Mouse (Mus musculus) left cerebral cortex, adult 11 months (tissue): Measurements from ENCODE around the gene Wdr46.
"Not testable (repeated sequence)": the region's sequence is repeated elsewhere in the genome, so short reads cannot be mapped to it uniquely, and the experiment has no call there.

Experiments used
- DNase-seq: peaks from one replicate; pipeline ENCODE4 v3.0.0; 2022; ENCODE audit warnings: low spot score

The Wdr46 gene

GRCm38 (mm10) chr17:33940206-33940805 is at the start of gene Wdr46, which contains the start of gene Pfdn6:
TSS of gene Wdr46 (plus strand) at chr17:33940660.
TSS of gene Pfdn6 (minus strand) at chr17:33940343.
- peak; percentile 83 for DNase-seq

DNA sequence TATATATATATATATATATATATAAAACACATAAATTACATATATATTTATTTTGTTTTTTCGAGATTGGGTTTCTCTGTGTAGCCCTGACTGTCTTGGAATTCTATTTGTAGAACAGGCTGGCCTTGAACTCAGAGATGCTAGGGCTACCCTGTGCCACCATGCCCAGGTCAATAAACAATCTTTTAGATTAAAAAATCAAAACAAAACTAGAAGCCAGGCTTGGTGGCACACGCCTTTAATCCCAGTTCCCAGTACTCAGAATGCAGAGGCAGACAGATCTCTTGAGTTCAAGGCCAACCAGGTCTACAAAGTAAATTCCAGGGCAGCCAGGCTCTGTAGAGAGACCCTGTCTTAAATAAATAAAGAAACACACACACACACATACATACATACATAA is 49.1 kb upstream of the Wdr46 start:
- no peak for DNase-seq

DNA sequence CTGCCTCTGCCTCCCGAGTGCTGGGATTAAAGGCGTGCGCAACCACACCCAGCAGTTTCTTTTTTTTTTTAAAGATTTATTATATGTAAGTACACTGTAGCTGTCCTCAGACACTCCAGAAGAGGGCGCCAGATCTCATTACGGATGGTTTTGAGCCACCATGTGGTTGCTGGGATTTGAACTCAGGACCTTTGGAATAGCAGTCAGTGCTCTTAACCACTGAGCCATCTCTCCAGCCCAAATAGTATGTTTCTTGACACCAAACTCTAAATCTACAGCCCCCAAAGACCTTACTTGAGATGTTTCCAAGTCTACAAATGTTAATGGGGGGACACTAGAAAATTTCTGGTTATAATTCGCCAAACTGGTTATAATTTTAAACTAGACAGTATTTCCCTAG is 48.6 kb upstream of the Wdr46 start:
- not testable (repeated sequence) for DNase-seq

- DNase-seq, result no peak
These were observed 48.0 kb upstream of the Wdr46 start for GRCm38 (mm10) chr17:33892429-33892828.

- DNase-seq, result not testable (repeated sequence)
These were observed 47.4 kb upstream of the Wdr46 start for GRCm38 (mm10) chr17:33893011-33893410.

- DNase-seq, result no peak
These were observed 43.2 kb upstream of the Wdr46 start for GRCm38 (mm10) chr17:33897114-33897794.

- DNase-seq, result not testable (repeated sequence)
These were observed 42.3 kb upstream of the Wdr46 start for GRCm38 (mm10) chr17:33898193-33898592.

DNA sequence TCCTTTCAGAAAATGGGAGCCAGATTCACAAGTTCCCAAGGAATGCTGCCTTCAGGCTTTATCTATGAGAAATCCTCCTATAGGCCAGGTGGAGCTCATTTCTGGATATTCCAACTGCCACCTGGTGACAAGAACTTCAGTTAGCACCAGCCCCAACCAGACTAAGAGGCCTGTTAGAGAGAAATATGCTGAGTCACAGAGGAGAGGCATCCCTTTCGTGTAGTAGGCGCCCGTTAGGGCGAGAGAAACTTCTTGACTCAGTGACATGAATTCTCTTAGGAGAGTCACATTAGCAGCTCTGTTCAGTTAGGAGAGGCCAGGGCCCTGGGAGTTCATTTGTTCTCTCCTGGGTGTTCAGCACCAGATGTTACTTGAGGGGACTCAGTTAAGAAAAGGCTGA is 40.8 kb upstream of the Wdr46 start:
- DNase-seq, result no peak

DNA sequence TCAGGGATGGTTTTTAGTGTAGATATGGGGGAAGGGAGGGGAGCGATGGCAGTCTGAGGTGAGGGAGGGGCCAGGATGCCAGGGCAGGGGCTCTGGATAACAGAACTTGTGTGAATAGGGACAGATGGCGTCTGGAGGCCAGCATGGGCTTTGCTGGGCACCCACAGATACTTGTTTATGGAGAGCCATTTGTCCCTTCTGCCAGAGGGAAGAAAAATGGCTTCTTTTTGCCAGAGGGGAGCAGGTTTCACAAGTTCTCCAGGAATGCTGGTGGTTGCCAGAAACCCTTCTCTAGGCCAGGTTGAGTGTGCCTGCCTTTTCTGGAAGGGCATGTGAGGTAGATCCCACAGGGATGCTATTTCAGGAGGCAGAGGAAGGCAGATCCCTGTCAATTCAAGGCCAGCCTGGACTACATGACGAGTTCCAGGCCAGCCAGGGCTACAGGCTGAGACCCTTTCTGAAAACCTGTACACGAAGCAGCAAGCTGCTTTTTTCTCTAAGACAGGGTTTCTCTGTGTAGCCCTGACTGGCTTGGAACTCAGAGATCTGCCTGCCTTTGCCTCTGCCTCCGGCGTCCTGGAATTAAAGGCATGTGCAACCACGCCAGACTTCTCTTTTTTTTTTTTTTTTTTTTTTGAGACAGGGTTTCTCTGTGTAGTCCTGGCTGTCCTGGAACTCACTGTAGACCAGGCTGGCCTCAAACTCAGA is 40.0 kb upstream of the Wdr46 start:
- DNase-seq, result no peak

- no peak for DNase-seq
These were observed 39.5 kb upstream of the Wdr46 start for GRCm38 (mm10) chr17:33900989-33901314.

DNA sequence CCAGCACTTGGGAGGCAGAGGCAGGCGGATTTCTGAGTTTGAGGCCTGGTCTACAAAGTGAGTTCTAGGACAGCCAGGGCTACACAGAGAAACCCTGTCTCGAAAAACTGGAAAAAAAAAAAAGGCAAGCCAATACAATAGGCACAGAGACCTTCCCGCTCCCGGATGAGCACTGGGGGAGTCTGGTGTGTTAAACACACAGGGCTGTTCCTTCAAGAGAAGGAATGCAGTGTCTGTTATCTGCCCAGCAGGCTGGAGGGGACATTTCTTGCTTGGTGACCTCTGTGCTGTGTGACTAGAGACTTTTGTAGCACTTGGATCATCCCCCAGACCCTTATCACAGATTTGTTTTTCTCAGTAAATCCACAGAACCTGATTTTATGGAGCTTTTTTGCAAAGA is 38.8 kb upstream of the Wdr46 start:
- DNase-seq, result no peak

- DNase-seq, result no peak
These were observed 38.4 kb upstream of the Wdr46 start for GRCm38 (mm10) chr17:33902079-33902478.

DNA sequence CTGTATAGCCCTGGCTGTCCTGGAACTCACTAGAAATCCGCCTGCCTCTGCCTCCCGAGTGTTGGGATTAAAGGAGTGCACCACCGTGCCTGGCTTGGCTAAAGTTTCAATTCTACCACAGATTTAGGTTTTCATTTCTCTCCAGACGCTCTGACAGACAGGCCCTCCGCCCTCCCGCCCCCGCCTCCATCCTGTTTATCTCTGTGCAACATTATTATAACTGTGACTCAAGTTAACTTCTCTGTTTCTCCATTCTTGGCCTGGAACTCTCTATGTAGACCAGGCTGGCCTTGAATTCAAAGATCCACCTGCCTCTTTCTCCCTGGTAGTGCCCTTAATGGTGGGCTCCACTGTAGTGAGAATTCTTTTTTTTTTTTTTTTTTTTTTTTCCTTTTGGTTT is 38.0 kb upstream of the Wdr46 start:
- no peak for DNase-seq

DNA sequence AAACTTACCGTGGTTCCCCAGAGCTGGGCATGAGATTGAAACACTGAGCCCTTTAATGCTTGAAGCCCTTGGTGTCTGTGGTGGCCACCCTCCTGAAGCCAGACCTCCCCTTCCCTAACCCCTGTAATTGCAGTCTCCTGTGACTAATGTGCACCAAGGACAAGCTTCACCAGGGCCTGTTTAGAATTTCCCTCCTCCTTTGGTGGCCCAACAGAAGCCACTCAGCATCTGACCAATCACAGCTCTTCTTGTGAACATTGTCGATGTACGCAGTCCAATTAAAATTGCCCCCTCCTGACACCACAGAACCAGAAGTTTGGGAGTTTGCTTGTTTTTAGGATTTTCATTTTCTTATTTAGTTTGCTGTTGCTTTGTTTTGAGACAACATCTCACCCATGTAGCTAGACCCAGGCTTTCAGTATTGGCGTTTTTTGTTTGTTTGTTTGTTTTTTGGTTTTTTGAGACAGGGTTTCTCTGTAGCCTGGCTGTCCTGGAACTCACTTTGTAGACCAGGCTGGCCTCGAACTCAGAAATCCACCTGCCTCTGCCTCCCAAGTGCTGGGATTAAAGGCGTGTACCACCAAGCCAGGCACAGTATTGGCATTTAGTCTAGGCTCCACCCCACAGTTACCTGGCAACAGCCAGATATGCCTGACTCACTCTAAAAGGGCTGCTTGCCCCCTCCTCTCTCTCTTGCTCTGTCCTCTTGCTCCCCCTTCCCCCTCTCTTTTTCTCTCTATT is 36.4 kb upstream of the Wdr46 start:
- DNase-seq, result not testable (repeated sequence)

DNA sequence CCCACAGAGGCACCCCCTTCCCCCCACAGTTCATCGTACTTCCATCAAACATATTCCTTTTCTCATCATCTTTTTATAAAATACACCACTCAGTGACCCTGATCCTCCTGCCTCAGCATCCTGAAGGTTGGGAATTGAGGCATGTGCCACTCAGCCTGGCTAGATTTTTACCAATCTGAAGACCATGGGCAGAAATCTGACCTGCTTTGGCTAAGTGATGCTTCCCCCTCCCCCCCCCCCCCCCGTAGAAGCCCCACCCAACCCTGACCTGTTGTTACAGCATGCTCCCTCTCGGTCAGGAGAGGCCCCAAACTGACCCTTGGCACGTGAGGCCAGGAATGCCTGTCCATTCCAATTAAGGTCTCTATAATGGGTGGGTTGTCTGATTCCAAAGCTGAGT is 35.6 kb upstream of the Wdr46 start, which contains the start of gene Platr17:
TSS of gene Platr17 (plus strand) at position 301 of the 400 bp plus-strand sequence.
- DNase-seq, result not testable (repeated sequence)

DNA sequence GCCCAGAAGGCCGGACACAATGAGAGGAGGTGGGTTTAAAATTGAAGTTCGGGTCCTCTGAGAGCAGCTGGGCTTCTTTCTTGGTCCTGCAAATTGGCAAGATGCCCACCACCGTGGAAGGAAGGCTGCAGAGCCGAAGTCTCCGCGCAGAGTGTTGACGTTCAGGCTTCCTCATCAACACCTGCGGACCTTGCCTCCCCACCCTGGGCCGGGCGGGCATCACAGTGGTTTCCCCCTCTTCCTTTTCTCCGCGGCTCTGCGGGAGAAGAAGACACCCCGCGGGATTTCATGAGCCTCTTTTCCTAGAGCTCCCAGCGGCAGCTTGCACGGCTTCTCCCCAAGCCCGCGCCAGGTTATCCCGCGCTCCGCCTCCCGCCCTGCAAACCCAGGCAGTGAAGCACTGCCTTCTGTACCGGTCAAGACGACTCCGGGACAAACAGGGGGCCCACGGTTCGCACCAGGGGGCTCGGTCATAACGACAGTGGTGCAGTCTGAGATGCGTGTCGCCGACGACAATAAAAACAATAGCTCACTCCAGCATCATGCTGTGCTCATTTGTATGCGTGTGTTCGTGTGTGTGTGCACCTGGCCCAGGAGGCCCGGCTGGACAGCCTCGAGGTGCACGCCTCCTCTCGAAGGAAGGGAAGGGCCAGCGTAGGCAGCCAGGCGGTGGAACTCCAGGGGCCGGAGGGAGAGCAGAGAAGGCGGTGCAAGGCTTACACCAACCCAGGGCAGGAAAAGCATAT is 32.0 kb upstream of the Wdr46 start:
- DNase-seq, result no peak

DNA sequence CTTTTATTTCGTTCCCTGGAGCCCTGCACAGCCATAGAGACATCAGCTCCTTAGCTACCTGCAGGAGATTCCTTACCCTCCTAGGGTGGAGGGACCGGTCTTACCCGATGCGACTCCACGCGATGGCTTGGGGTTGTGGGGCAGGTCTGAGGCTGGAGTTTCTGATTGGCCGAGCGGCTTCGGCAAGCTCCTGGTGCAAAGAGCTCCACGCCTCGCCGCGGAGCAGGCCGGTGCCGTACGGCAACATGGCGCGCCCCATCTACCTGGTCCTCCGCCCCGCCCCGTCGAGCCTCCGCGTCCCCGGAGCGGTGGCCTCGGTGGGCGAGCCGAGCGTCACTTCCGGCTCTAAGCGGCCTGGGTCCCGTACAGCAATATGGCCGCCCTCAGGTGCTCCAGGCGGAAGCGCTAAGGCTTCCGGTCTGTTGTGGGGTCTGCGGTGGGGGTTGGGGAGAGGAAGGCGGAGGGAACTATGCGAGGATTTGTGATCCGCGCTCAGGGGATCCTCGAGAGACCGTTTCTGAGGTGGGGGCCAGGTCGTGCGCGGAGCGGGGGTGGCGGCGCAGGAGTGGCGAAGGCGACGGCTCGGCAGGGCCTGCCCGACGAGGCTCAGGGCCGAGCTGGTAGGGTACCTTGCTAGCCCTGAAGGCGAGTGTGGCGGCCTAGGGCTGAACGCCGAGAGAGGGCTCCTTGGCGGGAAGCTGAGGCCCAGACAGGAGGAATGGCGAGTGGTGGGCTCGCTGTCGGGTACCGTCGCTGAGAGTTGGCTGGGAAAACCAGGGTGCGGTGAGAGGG is 31.2 kb upstream of the Wdr46 start, which contains the start of gene Daxx:
TSS of gene Daxx (plus strand) at position 338 of the 792 bp plus-strand sequence.
- peak; percentile 97 for DNase-seq

- DNase-seq, result no peak
These were observed 30.6 kb upstream of the Wdr46 start for GRCm38 (mm10) chr17:33909869-33910250.

GRCm38 (mm10) chr17:33910346-33911051 is 30.0 kb upstream of the Wdr46 start:
- no peak for DNase-seq
